Mouse (Mus musculus) limb, embryonic 15.5 days (tissue): ENCODE data around the gene Zfp692. TPM values are rescaled to one million over a fixed set of nuclear protein-coding genes. Genes with fewer than 3 reads are reported as not detected.
A peak's percentile ranks its signal among the peaks of the same experiment; 100 is the strongest.

Experiments
- ATAC-seq: fragments of 200-750 bp; cut with Nextera tagmentation; 2 replicates; pipeline ENCODE4 v1.8.0; 2017; ENCODE audit warnings: low read depth, moderate TSS enrichment; ENCODE audit not compliant: insufficient number of reproducible peaks, low FRiP score, low TSS enrichment
- H3K27ac ChIP-seq: fragments of 300-500 bp; sonication (generic); 2 replicates; pipeline ENCODE4 v1.5.1; 2015; ENCODE audit warnings: moderate library complexity, mild to moderate bottlenecking, inconsistent platforms
- H3K27me3 ChIP-seq: fragments of 300-500 bp; sonication (generic); 2 replicates; pipeline ENCODE4 v1.6.1; 2015; ENCODE audit warnings: inconsistent platforms
- H3K36me3 ChIP-seq: fragments of 300-500 bp; sonication (generic); 2 replicates; pipeline ENCODE4 v1.6.1; 2015; ENCODE audit warnings: inconsistent platforms
- H3K4me1 ChIP-seq: fragments of 300-500 bp; sonication (generic); 2 replicates; pipeline ENCODE4 v1.6.1; 2015; ENCODE audit warnings: inconsistent platforms
- H3K4me2 ChIP-seq: fragments of 300-500 bp; sonication (generic); 2 replicates; pipeline ENCODE4 v1.6.1; 2015; ENCODE audit warnings: mild to moderate bottlenecking, inconsistent platforms
- H3K4me3 ChIP-seq: fragments of 300-500 bp; sonication (generic); 2 replicates; pipeline ENCODE4 v1.5.1; 2015; ENCODE audit warnings: mild to moderate bottlenecking, inconsistent platforms
- H3K9ac ChIP-seq: fragments of 300-500 bp; sonication (generic); 2 replicates; pipeline ENCODE4 v1.6.1; 2015; ENCODE audit warnings: inconsistent platforms
- H3K9me3 ChIP-seq: fragments of 300-500 bp; sonication (generic); 2 replicates; pipeline ENCODE4 v1.6.1; 2016; ENCODE audit warnings: inconsistent platforms
- WGBS: fragments of 180-500 bp; shearing (Covaris S2); methylation state at CpG from one replicate; pipeline ENCODE4 v1.1.7; 2015; 5-methylcytosine and 5-hydroxymethylcytosine counted together
- polyA plus RNA-seq: library from polyadenylated mRNA; unstranded; fragments of >200 nt; fragmentation: Nextera tagmentation; extraction: Ambion mirVana; gene quantifications from 2 replicates; pipeline ENCODE4 v1.2.1, GENCODE M21; 2015

Zfp692 gene
- polyA plus RNA-seq, 1 experiment from 2014 or later: 33.3 TPM

GRCm38 (mm10) chr11:58314069-58314468 is 7.2 kb downstream of the Zfp692 start:
- 81% methylated on average over 6 of the region's 6 CpGs for WGBS
- no peaks in the 10 kb centered on the region for H3K4me1 ChIP-seq
- no peaks in the 10 kb centered on the region for H3K27me3 ChIP-seq
- no peak overlapping the region for H3K4me2 ChIP-seq
- no peak overlapping the region for H3K27ac ChIP-seq
- H3K36me3 ChIP-seq: peaks cover 50% of the 10 kb centered on the region
- H3K9me3 ChIP-seq: no peaks in the 10 kb centered on the region
- no peak overlapping the region for H3K4me3 ChIP-seq
- no peak for ATAC-seq
- H3K9ac ChIP-seq: no peak overlapping the region

- Histone ChIP-seq H3K4me3 (no peak overlapping the region), H3K36me3 (peaks cover 46% of the 10 kb centered on the region), H3K9me3 (no peaks in the 10 kb centered on the region), H3K27ac (no peak overlapping the region), H3K4me1 (no peaks in the 10 kb centered on the region), H3K9ac (no peak overlapping the region), H3K4me2 (no peak overlapping the region), H3K27me3 (no peaks in the 10 kb centered on the region)
- 90% methylated on average over 5 of the region's 5 CpGs for WGBS
- ATAC-seq: no peak
These were observed 8.8 kb downstream of the Zfp692 start for GRCm38 (mm10) chr11:58315536-58316168.

DNA sequence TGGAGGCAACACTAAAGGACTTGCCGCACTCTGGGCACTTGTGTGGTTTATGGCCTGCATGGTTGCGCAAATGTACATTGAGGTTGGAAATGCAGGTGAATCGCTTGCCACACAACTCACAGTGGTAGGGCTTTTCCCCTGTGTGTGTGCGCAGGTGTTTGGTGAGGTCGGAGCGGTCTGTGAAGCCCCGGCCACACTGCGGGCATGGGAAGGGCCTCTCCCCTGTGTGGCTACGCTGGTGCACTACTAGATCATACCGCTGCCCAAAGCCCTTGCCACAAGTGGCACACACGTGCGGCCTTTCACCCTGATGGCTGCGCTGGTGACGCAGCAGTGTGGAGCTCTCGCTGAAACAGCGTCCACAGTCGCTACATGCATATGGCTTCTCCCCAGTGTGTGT is 9.5 kb downstream of the Zfp692 start:
- no peak for ATAC-seq
- Histone ChIP-seq H3K4me3 (no peak overlapping the region), H3K27me3 (no peaks in the 10 kb centered on the region), H3K27ac (no peak overlapping the region), H3K9me3 (no peaks in the 10 kb centered on the region), H3K9ac (no peak overlapping the region), H3K4me1 (no peaks in the 10 kb centered on the region), H3K4me2 (no peak overlapping the region), H3K36me3 (peaks cover 44% of the 10 kb centered on the region)
- WGBS: 83% methylated on average over 17 of the region's 17 CpGs

GRCm38 (mm10) chr11:58316768-58317390 is 10.0 kb downstream of the Zfp692 start:
- Histone ChIP-seq H3K4me2 (no peak overlapping the region), H3K9me3 (no peaks in the 10 kb centered on the region), H3K36me3 (peaks cover 44% of the 10 kb centered on the region), H3K9ac (no peak overlapping the region), H3K27ac (no peak overlapping the region), H3K27me3 (no peaks in the 10 kb centered on the region), H3K4me3 (no peak overlapping the region), H3K4me1 (peaks cover 4% of the 10 kb centered on the region)
- no peak for ATAC-seq
- WGBS: 66% methylated on average over 28 of the region's 28 CpGs

DNA sequence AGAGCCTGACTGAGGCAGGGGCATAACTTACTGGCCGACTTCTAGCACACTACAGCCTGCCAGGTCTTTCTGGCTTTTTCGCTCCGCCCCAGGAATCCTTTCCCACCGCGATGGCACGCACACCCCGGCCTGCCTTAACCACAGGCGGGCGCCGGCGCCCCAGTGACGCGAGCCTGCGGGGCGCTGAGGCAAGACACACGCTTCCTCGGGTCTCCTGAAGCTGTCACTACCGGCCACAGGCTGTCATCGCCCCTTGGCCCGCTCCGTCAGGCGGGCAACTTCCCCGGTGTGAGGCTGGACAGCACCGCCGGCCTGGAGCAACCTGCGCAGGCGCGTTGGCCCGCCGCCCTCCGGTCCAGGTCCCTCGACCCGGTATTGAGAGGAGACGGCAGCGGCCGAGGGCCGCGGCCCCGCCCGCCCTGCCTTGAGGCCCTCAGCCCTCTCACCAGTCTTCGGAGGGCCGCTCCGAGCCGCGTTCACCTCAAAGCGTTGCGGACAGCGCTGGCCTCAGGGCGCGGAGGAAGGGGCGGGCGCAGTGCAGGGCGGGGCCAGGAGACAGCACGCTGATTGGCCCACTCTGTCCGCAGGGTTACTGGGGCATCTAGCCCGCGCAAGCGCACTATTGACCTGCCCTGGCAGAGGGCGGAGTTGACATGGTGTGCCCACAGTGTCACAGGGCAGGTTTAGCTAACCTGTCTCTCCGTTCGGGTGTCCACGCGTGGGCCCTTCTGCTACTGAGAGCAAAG is 16.1 kb downstream of the Zfp692 start:
- Histone ChIP-seq H3K27me3 (no peaks in the 10 kb centered on the region), H3K9me3 (no peaks in the 10 kb centered on the region), H3K4me2 (peak overlapping the region; percentile 83), H3K4me3 (peak overlapping the region; percentile 88), H3K9ac (peak overlapping the region; percentile 88), H3K36me3 (peaks cover 28% of the 10 kb centered on the region), H3K4me1 (peaks cover 17% of the 10 kb centered on the region), H3K27ac (peak overlapping the region; percentile 98)
- under 1% methylated on average over 61 of the region's 63 CpGs for WGBS
- peak; percentile 98 for ATAC-seq

DNA sequence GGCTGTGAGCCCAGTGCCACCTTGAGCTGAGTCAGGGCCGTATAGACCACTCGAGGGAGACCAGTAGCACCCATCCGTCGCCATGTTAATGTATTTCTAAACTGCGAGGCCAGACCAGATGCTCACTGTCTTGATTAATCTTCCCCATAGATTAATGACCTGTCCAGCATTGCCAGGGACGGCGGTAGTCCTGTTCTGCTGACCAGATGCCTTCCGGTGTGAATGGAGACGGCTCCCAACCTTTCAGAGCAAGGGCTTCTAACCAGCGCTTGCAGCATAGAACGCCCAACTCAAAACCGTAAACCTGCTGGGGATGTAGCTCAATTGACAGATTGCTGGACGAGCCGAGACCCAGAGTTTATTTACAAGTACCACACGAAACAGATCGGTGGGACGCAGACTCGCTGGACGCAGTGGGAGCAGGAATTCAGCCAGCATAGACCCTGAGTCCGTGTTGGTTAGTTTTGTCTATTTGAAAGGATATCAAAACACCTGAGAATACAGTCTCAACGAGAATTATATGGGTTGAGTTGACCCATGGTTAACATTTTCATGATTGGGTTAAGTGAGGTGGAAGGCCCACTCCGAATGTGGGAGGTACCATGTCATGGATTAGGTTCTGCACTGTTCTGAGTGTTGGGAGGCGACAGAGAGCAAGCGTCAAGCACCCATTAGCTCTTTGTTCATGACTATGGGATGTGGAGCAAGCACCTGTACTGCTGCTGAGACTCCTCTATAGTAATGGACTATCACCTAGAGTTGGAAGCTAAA is 16.9 kb downstream of the Zfp692 start:
- Histone ChIP-seq H3K4me1 (peaks cover 17% of the 10 kb centered on the region), H3K9me3 (no peaks in the 10 kb centered on the region), H3K36me3 (peaks cover 22% of the 10 kb centered on the region), H3K27ac (peak overlapping the region; percentile 98), H3K4me3 (peak overlapping the region; percentile 88), H3K4me2 (peak overlapping the region; percentile 83), H3K27me3 (no peaks in the 10 kb centered on the region), H3K9ac (peak overlapping the region; percentile 88)
- WGBS: 8% methylated on average over 24 of the region's 24 CpGs
- ATAC-seq: no peak; the same call in 1 of the 2 replicates

DNA sequence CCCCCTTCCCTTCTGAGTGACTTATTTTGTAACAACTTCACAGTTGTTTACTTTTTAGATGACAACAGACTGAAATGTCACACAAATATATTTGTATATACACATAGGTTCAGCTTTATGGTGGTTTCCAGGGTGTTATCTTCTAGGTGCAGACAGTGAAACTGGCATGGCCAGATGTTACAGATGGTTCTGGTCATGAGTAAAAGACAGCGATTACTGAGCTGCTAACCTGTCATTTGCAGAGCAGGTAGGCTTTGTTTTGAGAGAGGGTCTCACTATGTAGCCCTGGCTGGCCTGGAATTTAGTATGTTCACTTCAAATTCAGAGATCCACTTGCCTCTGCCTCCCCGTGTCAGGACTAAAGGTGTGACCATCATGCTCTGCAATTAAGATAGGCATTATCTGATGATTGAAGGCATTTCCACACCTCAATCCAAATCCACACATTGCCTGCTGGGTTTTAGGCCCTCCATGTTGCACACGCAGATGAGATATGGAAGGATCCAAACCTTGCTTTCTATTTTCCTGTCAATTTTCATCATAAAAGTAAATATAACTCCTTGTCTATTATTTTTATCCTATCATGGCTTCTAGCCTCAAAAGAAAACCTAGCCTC is 17.9 kb downstream of the Zfp692 start:
- H3K4me3 ChIP-seq: no peak overlapping the region
- no peak overlapping the region for H3K27ac ChIP-seq
- H3K9ac ChIP-seq: no peak overlapping the region
- peaks cover 15% of the 10 kb centered on the region for H3K36me3 ChIP-seq
- peaks cover 25% of the 10 kb centered on the region for H3K4me1 ChIP-seq
- no peak overlapping the region for H3K4me2 ChIP-seq
- ATAC-seq: no peak
- WGBS: 84% methylated on average over 3 of the region's 3 CpGs
- no peaks in the 10 kb centered on the region for H3K27me3 ChIP-seq
- H3K9me3 ChIP-seq: no peaks in the 10 kb centered on the region

- WGBS: 96% methylated on average over 3 of the region's 3 CpGs
- H3K4me3 ChIP-seq: no peak overlapping the region
- H3K4me2 ChIP-seq: no peak overlapping the region
These were observed 19.9 kb downstream of the Zfp692 start for GRCm38 (mm10) chr11:58326781-58327180.

DNA sequence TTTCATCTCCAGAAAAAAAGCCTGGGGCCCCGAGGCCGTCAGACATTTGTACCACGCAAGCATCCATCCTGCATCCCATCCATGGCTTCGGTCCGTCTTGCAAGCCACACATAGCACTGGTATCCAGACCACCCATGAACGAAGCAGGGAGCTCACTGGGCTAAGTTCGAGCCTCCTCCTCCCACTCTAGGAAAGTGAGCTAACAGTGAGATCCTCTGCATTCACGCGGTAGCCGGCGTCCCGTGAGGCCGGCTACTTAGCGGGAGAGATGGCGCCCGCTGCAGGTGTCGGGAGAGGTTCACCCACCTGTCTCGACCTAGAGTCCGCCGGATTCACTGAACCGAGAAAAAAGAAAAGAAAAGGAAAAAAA is 23.0 kb downstream of the Zfp692 start:
- H3K9me3 ChIP-seq: no peaks in the 10 kb centered on the region
- under 1% methylated on average over 21 of the region's 21 CpGs for WGBS
- peak overlapping the region; percentile 84 for H3K4me3 ChIP-seq
- H3K9ac ChIP-seq: peak overlapping the region; percentile 85
- peak overlapping the region; percentile 82 for H3K4me2 ChIP-seq
- peak overlapping the region; percentile 88 for H3K27ac ChIP-seq
- no peaks in the 10 kb centered on the region for H3K27me3 ChIP-seq
- H3K4me1 ChIP-seq: peaks cover 25% of the 10 kb centered on the region
- ATAC-seq: no peak
- H3K36me3 ChIP-seq: peaks cover 33% of the 10 kb centered on the region

More at GRCm38 (mm10) chr11:58326781-58327180, 19.9 kb downstream of the Zfp692 start:
- no peak for ATAC-seq
- Histone ChIP-seq H3K27ac (no peak overlapping the region), H3K4me1 (peaks cover 31% of the 10 kb centered on the region), H3K27me3 (no peaks in the 10 kb centered on the region), H3K9me3 (no peaks in the 10 kb centered on the region), H3K36me3 (peaks cover 15% of the 10 kb centered on the region), H3K9ac (no peak overlapping the region)

DNA sequence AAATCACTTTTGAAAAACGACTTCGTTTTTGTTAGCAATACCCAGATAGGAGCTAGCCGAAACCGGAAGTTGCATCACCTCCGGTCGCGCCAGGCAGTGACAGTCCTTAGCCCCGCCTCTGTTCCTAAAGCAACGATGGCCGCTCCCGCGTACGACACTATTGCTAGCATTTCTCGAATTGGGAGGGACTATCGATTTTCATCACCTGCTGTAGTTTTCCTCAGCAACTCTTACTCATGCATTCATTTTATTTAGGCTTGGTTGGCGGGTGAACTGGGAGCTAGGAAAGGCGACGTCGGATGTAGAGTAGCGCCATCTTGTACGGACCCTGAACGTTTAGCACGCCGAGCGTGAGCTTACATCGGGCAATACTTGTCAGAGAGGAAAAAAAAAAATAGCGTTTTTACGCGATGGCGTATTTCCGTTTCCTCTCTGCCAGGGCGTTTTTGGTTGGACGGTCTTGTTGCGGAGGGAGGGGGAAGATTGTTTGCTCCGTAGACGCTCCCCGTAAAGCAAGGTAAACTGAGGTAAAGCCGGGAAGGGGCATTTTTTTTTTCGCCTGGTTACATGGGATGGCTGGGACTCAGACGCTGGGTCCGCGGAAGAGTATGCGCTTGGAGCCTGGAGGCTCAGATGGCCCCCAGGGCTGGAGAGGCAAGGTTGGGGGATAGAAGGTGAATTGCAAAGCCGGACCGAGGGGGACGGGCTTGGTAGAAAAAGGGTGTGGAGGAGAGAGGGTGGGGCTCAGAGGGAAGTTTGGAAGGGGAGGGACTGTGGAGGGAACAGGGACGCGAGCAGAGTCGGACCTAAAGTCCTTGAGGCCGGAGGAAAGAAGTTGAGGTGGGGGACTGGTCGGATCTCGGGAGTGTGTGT is 23.6 kb downstream of the Zfp692 start, which contains the start of the genes Zfp672 and Sh3bp5l:
Gene Zfp672, minus strand, starts transcription at position 64 of the 873 bp plus-strand sequence.
Gene Sh3bp5l, plus strand, starts transcription at position 449 of the 873 bp plus-strand sequence.
- peak; percentile 91 for ATAC-seq
- Histone ChIP-seq H3K27ac (peak within 1 kb of the TSS; percentile 88), H3K9ac (peak within 1 kb of the TSS; percentile 85), H3K27me3 (no peaks in the 10 kb centered on the region), H3K9me3 (no peaks in the 10 kb centered on the region), H3K4me3 (peak within 1 kb of the TSS; percentile 84), H3K4me1 (peaks cover 25% of the 10 kb centered on the region), H3K36me3 (peaks cover 34% of the 10 kb centered on the region), H3K4me2 (peak within 1 kb of the TSS; percentile 87)
- under 1% methylated on average over 52 of the region's 52 CpGs for WGBS
